Mouse (Mus musculus) kidney, postnatal 0 days (tissue): ENCODE data around the gene Rai1. TPM values are rescaled to one million over a fixed set of nuclear protein-coding genes. Genes with fewer than 3 reads are reported as not detected.

Experiments used
- ATAC-seq: fragments of 200-750 bp; cut with Nextera tagmentation; replicated peaks from 2 replicates; pipeline ENCODE4 v1.8.0; 2017; ENCODE audit warnings: low read depth, moderate number of reproducible peaks, moderate TSS enrichment, moderate library complexity; ENCODE audit not compliant: low FRiP score
- DNase-seq: peaks from one replicate; pipeline ENCODE4 v3.0.0-alpha.2; 2016; ENCODE audit warnings: low spot score
- H3K27ac ChIP-seq: fragments of 300-500 bp; sonication (generic); 2 replicates; pipeline ENCODE4 v1.5.1; 2014; ENCODE audit warnings: mild to moderate bottlenecking
- H3K27me3 ChIP-seq: fragments of 300-500 bp; sonication (generic); 2 replicates; pipeline ENCODE4 v1.6.1; 2014; ENCODE audit warnings: low read length, mixed read lengths; ENCODE audit not compliant: insufficient read depth
- H3K36me3 ChIP-seq: fragments of 300-500 bp; sonication (generic); 2 replicates; pipeline ENCODE4 v1.6.1; 2014; ENCODE audit warnings: low read length, mixed read lengths; ENCODE audit not compliant: insufficient read depth
- H3K4me1 ChIP-seq: fragments of 300-500 bp; sonication (generic); replicated peaks from 2 replicates; pipeline ENCODE4 v1.6.1; 2014; ENCODE audit warnings: antibody characterized with exemption, low read length, mixed read lengths; ENCODE audit not compliant: insufficient read depth
- H3K4me2 ChIP-seq: fragments of 300-500 bp; sonication (generic); 2 replicates; pipeline ENCODE4 v1.6.1; 2014; ENCODE audit warnings: mild to moderate bottlenecking, low read length, moderate library complexity, mixed read lengths
- H3K4me3 ChIP-seq: fragments of 300-500 bp; sonication (generic); replicated peaks from 2 replicates; pipeline ENCODE4 v1.5.1; 2014; ENCODE audit warnings: low read depth, low read length
- H3K9ac ChIP-seq: fragments of 300-500 bp; sonication (generic); 2 replicates; pipeline ENCODE4 v1.6.1; 2014; ENCODE audit warnings: low read depth, low read length
- H3K9me3 ChIP-seq: fragments of 300-500 bp; sonication (generic); replicated peaks from 2 replicates; pipeline ENCODE4 v1.6.1; 2016; ENCODE audit warnings: low read length, inconsistent platforms, mixed read lengths
- CTCF ChIP-seq: IDR thresholded peaks from 2 replicates; pipeline ENCODE4 v1.5.1; 2016; ENCODE audit warnings: antibody characterized with exemption, low read depth, mild to moderate bottlenecking, moderate library complexity
- WGBS: fragments of 180-500 bp; shearing (Covaris S2); extraction: QIAGEN DNeasy Blood & Tissue Kit; methylation state at CpG from one replicate; pipeline ENCODE4 v1.1.7; 2014; 5-methylcytosine and 5-hydroxymethylcytosine counted together
- polyA plus RNA-seq: library from polyadenylated mRNA; unstranded; fragments of >200 nt; fragmentation: Nextera tagmentation; extraction: Ambion mirVana; gene quantifications from 2 replicates; pipeline ENCODE4 v1.2.1, GENCODE M21; 2015

Gene Rai1
- polyA plus RNA-seq, 1 experiment from 2014 or later, result 15.2 TPM

- Histone ChIP-seq H3K9me3 (no peaks in the 10 kb centered on the region), H3K36me3 (no peaks in the 10 kb centered on the region), H3K4me3 (no peak overlapping the region), H3K4me1 (peaks cover 70% of the 10 kb centered on the region), H3K27ac (no peak overlapping the region), H3K4me2 (no peak overlapping the region), H3K9ac (no peak overlapping the region), H3K27me3 (no peaks in the 10 kb centered on the region)
- WGBS, result 57% methylated on average over 5 of the region's 5 CpGs
- TF ChIP-seq CTCF, result no peak
- no peak for ATAC-seq
- DNase-seq, result no peak
Measured at GRCm38 (mm10) chr11:60110386-60110785, 5.6 kb downstream of the Rai1 start.

DNA sequence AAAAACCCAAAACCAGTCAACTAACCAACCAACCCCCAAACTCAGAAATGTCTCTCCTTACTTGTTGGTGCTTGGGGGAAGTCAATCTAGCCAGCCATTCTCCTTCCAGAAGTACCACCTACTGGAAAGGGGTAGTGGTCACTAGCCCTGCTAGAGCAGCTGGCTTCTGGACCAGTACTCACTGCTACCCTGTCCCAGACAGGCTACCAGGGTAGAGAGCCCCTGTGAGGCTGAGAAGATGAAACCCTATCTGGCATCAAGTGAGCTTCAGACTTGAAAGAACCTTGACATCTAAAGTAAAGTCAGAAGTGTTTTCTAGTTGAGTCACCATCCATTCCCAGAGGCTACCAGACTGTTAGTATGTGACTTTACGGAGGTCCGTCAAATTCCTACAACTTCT, 6.8 kb downstream of the Rai1 start:
- Histone ChIP-seq H3K36me3 (no peaks in the 10 kb centered on the region), H3K4me3 (no peak overlapping the region), H3K27ac (no peak overlapping the region), H3K27me3 (no peaks in the 10 kb centered on the region), H3K4me1 (peaks cover 74% of the 10 kb centered on the region), H3K9ac (no peak overlapping the region), H3K4me2 (no peak overlapping the region), H3K9me3 (no peaks in the 10 kb centered on the region)
- WGBS, result 93% methylated on average over 2 of the region's 2 CpGs
- no peak for TF ChIP-seq CTCF
- no peak for DNase-seq
- ATAC-seq, result no peak

DNA sequence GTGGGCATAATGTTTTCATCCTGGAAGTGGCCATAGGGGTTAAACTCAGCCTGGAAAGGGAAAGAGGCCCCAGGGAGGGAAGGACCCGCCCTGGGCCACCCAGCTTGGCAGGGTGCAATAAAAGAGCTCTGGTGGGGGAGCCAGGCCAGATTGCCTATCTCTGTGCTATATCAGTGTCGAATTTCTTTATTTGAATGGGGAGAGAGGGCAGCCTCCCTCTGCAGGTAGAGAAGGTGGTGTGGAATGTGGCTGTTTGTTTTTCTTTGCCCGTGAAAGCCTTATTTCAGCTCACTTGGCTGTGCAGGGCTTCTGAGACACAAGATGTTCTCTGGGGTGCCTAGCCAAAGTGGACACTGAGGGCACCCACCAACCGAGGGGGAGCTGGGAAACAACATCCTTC, 8.8 kb downstream of the Rai1 start:
- H3K36me3 ChIP-seq, result no peaks in the 10 kb centered on the region
- H3K27ac ChIP-seq, result peak overlapping the region; percentile 95
- H3K4me1 ChIP-seq, result peaks cover 55% of the 10 kb centered on the region
- H3K4me2 ChIP-seq, result peak overlapping the region; percentile 76
- 0 out of 2 replicates have a peak overlapping the region, but pooled peaks have one; percentile 3 for H3K4me3 ChIP-seq
- TF ChIP-seq CTCF, result no peak
- H3K27me3 ChIP-seq, result no peaks in the 10 kb centered on the region
- peak overlapping the region; percentile 53 for H3K9ac ChIP-seq
- WGBS, result 4% methylated on average over 4 of the region's 4 CpGs
- ATAC-seq, result no peak
- DNase-seq, result peak; percentile 69
- H3K9me3 ChIP-seq, result no peaks in the 10 kb centered on the region

GRCm38 (mm10) chr11:60114296-60115023, 9.6 kb downstream of the Rai1 start:
- peak overlapping the region; percentile 95 for H3K27ac ChIP-seq
- peak; percentile 81 for DNase-seq
- H3K4me2 ChIP-seq, result peak overlapping the region; percentile 76
- no peaks in the 10 kb centered on the region for H3K9me3 ChIP-seq
- 2% methylated on average over 21 of the region's 21 CpGs for WGBS
- no peaks in the 10 kb centered on the region for H3K36me3 ChIP-seq
- H3K4me3 ChIP-seq, result peak overlapping the region; percentile 41
- H3K9ac ChIP-seq, result peak overlapping the region; percentile 53
- no peak for TF ChIP-seq CTCF
- no peaks in the 10 kb centered on the region for H3K27me3 ChIP-seq
- H3K4me1 ChIP-seq, result peaks cover 51% of the 10 kb centered on the region
- ATAC-seq, result peak; percentile 35

- TF ChIP-seq CTCF, result no peak
- H3K4me3 ChIP-seq, result peak overlapping the region; percentile 41
- peak overlapping the region; percentile 53 for H3K9ac ChIP-seq
- H3K4me2 ChIP-seq, result peak overlapping the region; percentile 76
- H3K9me3 ChIP-seq, result no peaks in the 10 kb centered on the region
- H3K36me3 ChIP-seq, result no peaks in the 10 kb centered on the region
- peak; percentile 97 for DNase-seq
- WGBS, result under 1% methylated on average over 29 of the region's 43 CpGs
- peaks cover 48% of the 10 kb centered on the region for H3K4me1 ChIP-seq
- H3K27ac ChIP-seq, result peak overlapping the region; percentile 95
- peak; percentile 93 for ATAC-seq
- no peaks in the 10 kb centered on the region for H3K27me3 ChIP-seq
Measured at GRCm38 (mm10) chr11:60115024-60115538, 10.3 kb downstream of the Rai1 start.

GRCm38 (mm10) chr11:60115638-60116276, 10.9 kb downstream of the Rai1 start:
- peak overlapping the region; percentile 41 for H3K4me3 ChIP-seq
- H3K27ac ChIP-seq, result peak overlapping the region; percentile 95
- no peaks in the 10 kb centered on the region for H3K36me3 ChIP-seq
- TF ChIP-seq CTCF, result peak; percentile 51
- H3K4me1 ChIP-seq, result peaks cover 46% of the 10 kb centered on the region
- ATAC-seq (no peak), DNase-seq (peak; percentile 37)
- peak overlapping the region; percentile 76 for H3K4me2 ChIP-seq
- H3K27me3 ChIP-seq, result no peaks in the 10 kb centered on the region
- H3K9ac ChIP-seq, result peak overlapping the region; percentile 49
- 23% methylated on average over 6 of the region's 6 CpGs for WGBS
- H3K9me3 ChIP-seq, result no peaks in the 10 kb centered on the region
